Mouse (Mus musculus) forebrain, postnatal 0 days (tissue): Measurements from ENCODE around the gene Adgrf5. TPM values are rescaled to one million over a fixed set of nuclear protein-coding genes. Genes with fewer than 3 reads are reported as not detected.

Source experiments
- ATAC-seq: fragments of 200-750 bp; cut with Nextera tagmentation; 2 replicates; pipeline ENCODE4 v1.8.0; 2017; ENCODE audit warnings: mild to moderate bottlenecking, moderate library complexity
- DNase-seq: peaks from one replicate; pipeline ENCODE4 v3.0.0-alpha.2; 2015
- H3K27ac ChIP-seq: fragments of 300-500 bp; sonication (generic); 2 replicates; pipeline ENCODE4 v1.5.1; 2014; ENCODE audit warnings: low read depth, mild to moderate bottlenecking, antibody characterized with exemption, low read length, moderate library complexity, mixed read lengths
- H3K27me3 ChIP-seq: fragments of 300-500 bp; sonication (generic); 2 replicates; pipeline ENCODE4 v1.6.1; 2014; ENCODE audit warnings: mild to moderate bottlenecking, low read length, mixed read lengths; ENCODE audit not compliant: insufficient read depth
- H3K36me3 ChIP-seq: fragments of 300-500 bp; sonication (generic); 2 replicates; pipeline ENCODE4 v1.6.1; 2014; ENCODE audit warnings: mild to moderate bottlenecking, moderate library complexity; ENCODE audit not compliant: insufficient read depth
- H3K4me1 ChIP-seq: fragments of 300-500 bp; sonication (generic); 2 replicates; pipeline ENCODE4 v1.6.1; 2014; ENCODE audit warnings: antibody characterized with exemption; ENCODE audit not compliant: insufficient read depth
- H3K4me2 ChIP-seq: fragments of 300-500 bp; sonication (generic); 2 replicates; pipeline ENCODE4 v1.6.1; 2014; ENCODE audit warnings: low read depth, mild to moderate bottlenecking, moderate library complexity
- H3K4me3 ChIP-seq: fragments of 300-500 bp; sonication (generic); 2 replicates; pipeline ENCODE4 v1.5.1; 2014; ENCODE audit warnings: low read depth, low read length, mixed read lengths
- H3K9ac ChIP-seq: fragments of 300-500 bp; sonication (generic); 2 replicates; pipeline ENCODE4 v1.6.1; 2014; ENCODE audit warnings: mild to moderate bottlenecking
- H3K9me3 ChIP-seq: fragments of 300-500 bp; sonication (generic); 2 replicates; pipeline ENCODE4 v1.6.1; 2016; ENCODE audit warnings: low read length
- CTCF ChIP-seq: sonication (generic); IDR thresholded peaks from 2 replicates; pipeline ENCODE4 v1.5.1; 2016; ENCODE audit warnings: antibody characterized with exemption, control low read depth, low read depth
- WGBS: fragments of 180-500 bp; shearing (Covaris S2); extraction: QIAGEN DNeasy Blood & Tissue Kit; methylation state at CpG from one replicate; pipeline ENCODE4 v1.1.7; 2014; 5-methylcytosine and 5-hydroxymethylcytosine counted together
- polyA plus RNA-seq: library from polyadenylated mRNA; unstranded; fragments of >200 nt; fragmentation: Nextera tagmentation; extraction: Ambion mirVana; gene quantifications from 2 replicates; pipeline ENCODE4 v1.2.1, GENCODE M21; 2015
- total RNA-seq: library from RNA; depleted of rRNA; stranded (reverse); fragments of >200 nt; gene quantifications from 2 replicates; pipeline ENCODE4 v1.2.3, GENCODE M21; 2014; rRNA removed

Adgrf5 gene
- total RNA-seq: 17.2 and 24.4 TPM in 2 replicates
- 2.4 and 5.2 TPM in 2 replicates for polyA plus RNA-seq

- TF ChIP-seq CTCF: no peak
- no peak for ATAC-seq
- H3K4me3 ChIP-seq: 0 out of 2 replicates have a peak within 1 kb of the TSS, but pooled peaks have one; percentile 7
- H3K4me2 ChIP-seq: no peak within 1 kb of the TSS
- H3K9me3 ChIP-seq: no peaks in the 10 kb centered on the region
- H3K27ac ChIP-seq: no peak within 1 kb of the TSS
- H3K4me1 ChIP-seq: no peaks in the 10 kb centered on the region
- H3K9ac ChIP-seq: no peak within 1 kb of the TSS
- no peaks in the 10 kb centered on the region for H3K27me3 ChIP-seq
- WGBS: 68% methylated on average over 16 of the region's 16 CpGs
- DNase-seq: no peak
- H3K36me3 ChIP-seq: no peaks in the 10 kb centered on the region
Measured at GRCm38 (mm10) chr17:43359826-43360619, at the start of gene Adgrf5. TSS of gene Adgrf5 (plus strand) at chr17:43360451.

GRCm38 (mm10) chr17:43325986-43326671 lies 34.1 kb upstream of the Adgrf5 start:
- Histone ChIP-seq H3K4me1 (0 out of 2 replicates have a peak, but pooled peaks cover 4% of the 10 kb centered on the region), H3K4me3 (no peak overlapping the region), H3K36me3 (no peaks in the 10 kb centered on the region), H3K4me2 (peak overlapping the region; percentile 65; the same call in 1 of the 2 replicates), H3K27me3 (no peaks in the 10 kb centered on the region), H3K9me3 (no peaks in the 10 kb centered on the region), H3K9ac (no peak overlapping the region), H3K27ac (no peak overlapping the region)
- WGBS: 43% methylated on average over 7 of the region's 7 CpGs
- DNase-seq: no peak
- ATAC-seq: no peak
- no peak for TF ChIP-seq CTCF

- peak; percentile 95 for ATAC-seq
- no peaks in the 10 kb centered on the region for H3K27me3 ChIP-seq
- peak; percentile 64 for TF ChIP-seq CTCF
- peak overlapping the region; percentile 43 for H3K9ac ChIP-seq
- H3K4me3 ChIP-seq: peak overlapping the region; percentile 36
- H3K4me2 ChIP-seq: peak overlapping the region; percentile 65
- H3K4me1 ChIP-seq: 0 out of 2 replicates have a peak, but pooled peaks cover 4% of the 10 kb centered on the region
- peak; percentile 74 for DNase-seq
- H3K9me3 ChIP-seq: no peaks in the 10 kb centered on the region
- no peak overlapping the region for H3K27ac ChIP-seq
- H3K36me3 ChIP-seq: no peaks in the 10 kb centered on the region
- 7% methylated on average over 29 of the region's 29 CpGs for WGBS
Measured at GRCm38 (mm10) chr17:43326726-43327700, 33.2 kb upstream of the Adgrf5 start.

GRCm38 (mm10) chr17:43327810-43328209 lies 32.4 kb upstream of the Adgrf5 start:
- WGBS: 78% methylated on average over 6 of the region's 6 CpGs
- Histone ChIP-seq H3K27me3 (no peaks in the 10 kb centered on the region), H3K36me3 (no peaks in the 10 kb centered on the region), H3K4me3 (no peak overlapping the region), H3K9me3 (no peaks in the 10 kb centered on the region), H3K27ac (no peak overlapping the region), H3K4me2 (no peak overlapping the region), H3K4me1 (0 out of 2 replicates have a peak, but pooled peaks cover 4% of the 10 kb centered on the region), H3K9ac (no peak overlapping the region)
- TF ChIP-seq CTCF: no peak
- ATAC-seq (no peak), DNase-seq (no peak)

- no peak for DNase-seq
- TF ChIP-seq CTCF: no peak
- Histone ChIP-seq H3K4me2 (no peak overlapping the region), H3K9me3 (no peaks in the 10 kb centered on the region), H3K4me3 (no peak overlapping the region), H3K27me3 (no peaks in the 10 kb centered on the region), H3K36me3 (no peaks in the 10 kb centered on the region), H3K27ac (no peak overlapping the region), H3K4me1 (0 out of 2 replicates have a peak, but pooled peaks cover 4% of the 10 kb centered on the region), H3K9ac (no peak overlapping the region)
- 85% methylated on average over 4 of the region's 4 CpGs for WGBS
- ATAC-seq: no peak
Measured at GRCm38 (mm10) chr17:43329216-43329615, 31.0 kb upstream of the Adgrf5 start.

- Histone ChIP-seq H3K36me3 (no peaks in the 10 kb centered on the region), H3K27me3 (no peaks in the 10 kb centered on the region), H3K27ac (no peak overlapping the region), H3K4me1 (0 out of 2 replicates have a peak, but pooled peaks cover 4% of the 10 kb centered on the region), H3K4me2 (no peak overlapping the region), H3K9ac (no peak overlapping the region), H3K4me3 (no peak overlapping the region), H3K9me3 (no peaks in the 10 kb centered on the region)
- no peak for ATAC-seq
- DNase-seq: no peak
- WGBS: 80% methylated on average over 7 of the region's 7 CpGs
- no peak for TF ChIP-seq CTCF
Measured at GRCm38 (mm10) chr17:43329761-43330183, 30.5 kb upstream of the Adgrf5 start.
